Mouse (Mus musculus): ENCODE results near the gene Enox1. TPM values are rescaled to one million over a fixed set of nuclear protein-coding genes. Genes with fewer than 3 reads are reported as not detected.
"Not testable (repeated sequence)": the region's sequence is repeated elsewhere in the genome, so short reads cannot be mapped to it uniquely, and the experiment has no call there.

The Enox1 gene
- total RNA-seq, 2 experiments from 2014 or later, result 60.2 TPM

DNA sequence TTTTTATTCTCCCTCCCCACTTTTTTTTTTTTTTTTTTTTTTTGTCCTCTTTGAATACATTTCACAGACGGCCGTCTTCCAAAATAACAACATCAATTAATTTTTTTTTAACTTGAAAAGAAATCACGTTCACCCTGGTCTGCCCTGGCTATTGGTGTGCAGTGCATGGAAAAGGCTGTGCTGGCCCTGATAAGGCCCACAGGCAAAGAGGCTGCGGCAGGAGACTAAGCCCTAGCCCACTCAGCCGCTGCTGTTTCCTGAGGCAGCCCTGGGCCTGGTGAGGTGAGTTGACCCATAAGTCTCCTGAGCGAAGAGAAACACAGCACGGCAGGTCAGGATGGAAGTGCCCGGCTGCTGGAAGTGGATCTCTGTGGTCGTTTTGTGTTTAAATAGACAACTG is 349.8 kb downstream of the Enox1 start:
- no peak for DNase-seq (ENCODE audit: low spot score in 2 of 2)

DNA sequence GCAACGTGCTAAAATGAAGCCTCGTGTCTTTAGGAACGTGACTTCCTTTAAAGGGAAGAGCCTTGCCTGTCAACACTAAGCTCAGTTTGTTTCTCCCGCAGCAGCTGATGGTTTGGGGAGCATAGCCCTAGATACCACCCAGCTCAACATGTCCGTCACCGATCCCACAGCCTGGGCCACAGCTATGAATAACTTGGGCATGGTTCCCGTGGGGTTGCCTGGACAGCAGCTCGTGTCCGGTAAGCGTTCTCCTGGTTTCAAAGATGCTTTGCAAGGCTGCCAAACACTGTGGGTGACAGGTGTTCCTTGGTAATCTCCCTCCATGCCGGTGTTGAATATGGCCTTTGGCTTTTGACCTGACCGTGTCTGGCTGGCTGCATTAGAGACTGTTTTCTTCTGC is 351.5 kb downstream of the Enox1 start:
- DNase-seq (ENCODE audit: low spot score in 2 of 2), result no peak

DNA sequence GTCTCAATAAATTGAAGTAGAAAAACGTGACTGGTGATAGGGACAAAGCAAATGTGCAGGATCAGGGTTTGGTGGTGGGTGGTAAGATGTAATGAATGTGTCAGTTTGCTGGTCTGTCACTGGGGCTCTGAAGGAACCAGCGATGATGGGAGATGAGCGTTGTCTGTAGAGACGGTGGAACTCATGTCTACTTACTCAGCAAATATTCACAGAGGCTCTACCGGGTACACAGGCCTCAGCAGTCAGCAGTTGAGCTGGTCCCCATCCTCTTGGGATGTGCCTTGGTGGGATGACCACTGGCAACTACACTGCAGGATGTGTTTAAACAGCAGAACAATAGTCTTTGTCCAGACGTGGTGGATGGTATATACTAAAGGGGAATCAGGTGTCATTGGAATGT is 352.5 kb downstream of the Enox1 start:
- no peak for DNase-seq (ENCODE audit: low spot score in 2 of 2)

DNA sequence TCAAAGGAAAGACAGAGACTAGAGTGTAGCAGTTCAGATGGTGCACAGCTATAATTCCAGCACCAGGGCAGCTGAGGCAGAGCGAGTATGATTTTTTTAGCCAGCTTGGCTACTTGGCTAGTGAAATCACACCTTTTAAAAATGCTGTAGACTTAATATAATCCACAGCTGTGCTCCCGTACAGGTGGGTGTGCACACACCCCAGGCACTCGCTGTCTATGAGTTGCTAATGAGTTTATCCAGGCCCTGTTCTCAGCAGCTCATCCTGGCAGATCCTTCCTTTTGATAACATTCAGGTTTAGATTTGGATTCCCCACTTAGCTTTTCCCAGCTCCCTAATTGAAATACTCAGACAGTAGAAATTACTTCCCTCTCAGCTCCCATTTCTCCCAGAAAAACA is 353.4 kb downstream of the Enox1 start:
- no peak for DNase-seq (ENCODE audit: low spot score in 2 of 2)

DNA sequence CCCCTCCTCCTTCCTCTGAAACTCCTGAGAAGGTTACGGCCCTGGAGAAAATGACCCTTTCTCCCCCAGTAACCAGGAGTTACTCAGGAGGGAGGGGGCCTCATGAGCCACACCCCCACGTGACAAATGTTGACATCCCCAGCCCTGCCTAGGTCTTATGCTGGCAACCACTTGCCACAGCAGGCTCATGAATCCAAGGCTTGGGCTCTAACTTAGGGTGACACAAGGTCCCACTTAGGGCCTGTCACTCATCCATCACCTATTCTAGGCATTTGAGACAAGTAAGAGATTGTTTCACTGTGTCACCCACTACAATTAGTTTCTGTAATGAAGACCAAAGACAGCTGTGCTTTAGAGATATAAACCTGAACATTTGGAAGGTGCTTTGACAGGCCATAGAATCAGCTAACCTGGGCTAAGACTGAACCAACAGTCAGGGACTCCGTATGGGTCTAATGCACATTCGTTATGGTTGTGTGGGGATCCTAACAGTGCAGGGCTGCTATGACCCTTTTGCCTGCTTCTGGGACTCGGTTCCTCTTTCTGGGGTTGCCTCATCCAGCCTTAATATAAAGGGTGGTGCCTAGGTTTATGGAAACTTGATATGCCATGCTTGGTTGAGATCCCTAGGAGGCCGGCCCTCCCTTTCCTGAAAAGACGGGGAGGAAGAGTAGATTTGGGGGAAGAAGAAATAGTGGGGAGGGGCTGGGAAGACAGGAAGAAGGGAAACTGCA is 354.7 kb downstream of the Enox1 start:
- no peak for DNase-seq (ENCODE audit: low spot score in 2 of 2)

DNA sequence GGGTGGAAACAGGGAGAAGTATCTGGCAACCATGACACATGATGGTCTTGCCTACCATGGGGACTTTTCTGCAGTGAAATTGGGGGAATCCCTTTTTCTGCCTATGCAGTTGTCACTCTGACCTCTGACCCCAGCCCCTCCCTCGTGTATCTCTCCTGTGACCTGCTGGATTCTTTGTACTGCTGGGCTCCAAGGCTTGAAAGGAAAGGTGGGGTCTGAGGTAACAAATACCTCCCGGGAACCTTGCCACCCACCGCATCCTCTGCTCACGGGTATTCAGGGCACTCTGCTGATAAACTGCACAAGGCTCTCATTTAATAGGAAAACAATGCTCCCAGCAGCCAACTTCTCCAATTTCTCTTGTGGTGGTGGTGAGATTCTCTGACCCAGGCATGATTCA is 361.5 kb downstream of the Enox1 start:
- no peak for DNase-seq (ENCODE audit: low spot score in 2 of 2)

DNA sequence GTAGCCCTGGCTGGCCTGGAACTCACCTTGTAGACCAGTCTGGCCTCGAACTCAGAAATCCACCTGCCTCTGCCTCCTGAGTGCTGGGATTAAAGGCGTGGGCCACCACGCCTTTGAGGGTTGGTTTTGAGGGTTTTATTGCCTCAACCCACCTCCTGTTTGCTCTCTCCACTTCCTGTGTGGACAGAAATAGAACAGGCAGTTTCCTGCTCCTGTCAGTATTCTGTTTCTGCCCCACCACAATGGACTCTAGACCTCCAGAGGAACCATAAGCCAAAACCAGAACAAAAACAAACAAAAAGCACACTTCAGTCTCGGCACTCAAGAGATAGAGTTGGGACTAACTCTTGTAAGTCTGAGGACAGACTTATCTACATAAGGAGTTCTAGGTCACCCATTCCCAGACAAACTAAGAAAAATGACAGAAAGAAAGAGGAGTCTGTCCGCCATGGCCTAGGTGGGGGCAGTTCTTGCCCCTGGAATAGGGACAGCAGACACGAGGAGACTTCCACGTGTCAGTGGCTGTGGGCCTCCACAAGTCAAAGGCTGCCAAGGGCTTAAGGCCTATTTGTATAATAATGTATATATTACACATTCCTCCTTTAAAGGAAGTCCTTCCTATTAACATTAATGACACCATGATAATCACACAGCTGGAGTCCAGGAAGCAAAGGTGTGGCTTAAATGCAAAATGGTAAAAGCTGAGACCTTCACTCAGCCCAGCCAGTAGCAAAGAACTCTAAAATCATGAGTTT is 362.6 kb downstream of the Enox1 start:
- no peak for DNase-seq (ENCODE audit: low spot score in 2 of 2)

DNA sequence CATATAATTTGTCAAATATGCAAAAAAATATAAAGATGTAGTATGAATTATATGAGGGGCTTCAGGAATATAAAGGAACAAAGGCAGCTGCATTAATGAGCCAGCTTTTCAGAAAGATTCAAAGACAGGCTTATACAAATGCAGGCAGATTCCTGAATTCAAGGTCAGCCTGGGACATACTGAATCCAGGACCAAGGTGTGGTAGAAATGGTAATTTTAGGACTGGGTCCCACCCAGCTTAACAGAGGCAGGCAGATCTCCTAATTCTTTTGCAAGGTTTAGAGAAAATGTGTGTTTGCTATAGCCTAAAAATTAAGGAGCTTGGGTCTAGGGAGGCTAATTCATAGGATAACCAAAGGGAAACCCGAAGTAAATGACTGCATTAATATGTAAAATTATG is 363.1 kb downstream of the Enox1 start:
- no peak for DNase-seq (ENCODE audit: low spot score in 2 of 2)

DNA sequence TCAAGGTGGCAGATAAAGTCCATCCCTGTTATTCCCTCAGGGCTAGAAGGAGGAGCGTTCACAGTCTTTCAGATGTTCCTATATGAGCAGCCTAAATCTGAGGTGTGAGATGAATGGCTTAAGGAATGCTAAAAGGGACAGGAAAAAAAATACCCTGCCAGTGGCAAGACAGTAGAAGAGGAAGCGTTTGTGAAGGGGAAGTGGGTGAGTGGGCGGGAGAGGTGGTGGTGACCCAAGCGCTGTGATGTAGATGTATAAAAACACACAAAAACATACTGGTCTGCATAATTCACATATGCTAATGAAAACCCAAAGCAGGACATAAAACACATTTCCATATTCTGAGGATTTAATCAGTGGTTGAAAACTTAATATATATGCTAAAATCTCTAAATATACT is 367.7 kb downstream of the Enox1 start:
- no peak for DNase-seq (ENCODE audit: low spot score in 2 of 2)

DNA sequence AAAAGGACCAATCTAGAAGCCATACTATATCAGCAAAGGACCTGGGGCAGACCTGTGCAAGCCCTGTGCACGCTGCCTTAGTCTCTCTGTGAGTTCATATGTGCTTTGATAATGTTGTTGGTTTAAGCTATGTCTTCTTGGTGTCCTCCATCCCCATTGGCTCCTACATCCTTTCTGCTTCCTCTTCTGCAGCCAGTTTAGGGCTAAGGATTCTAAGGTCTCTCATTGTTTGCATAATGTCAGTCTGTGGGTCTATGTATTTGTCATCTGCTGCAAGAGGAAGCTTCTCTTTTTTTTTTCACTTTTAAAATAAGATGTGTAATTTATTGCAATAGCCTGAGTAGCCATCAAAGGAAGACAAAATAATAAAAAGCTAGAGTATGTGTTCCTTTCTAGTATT is 369.7 kb downstream of the Enox1 start:
- DNase-seq (ENCODE audit: low spot score in 2 of 2), result no peak

DNA sequence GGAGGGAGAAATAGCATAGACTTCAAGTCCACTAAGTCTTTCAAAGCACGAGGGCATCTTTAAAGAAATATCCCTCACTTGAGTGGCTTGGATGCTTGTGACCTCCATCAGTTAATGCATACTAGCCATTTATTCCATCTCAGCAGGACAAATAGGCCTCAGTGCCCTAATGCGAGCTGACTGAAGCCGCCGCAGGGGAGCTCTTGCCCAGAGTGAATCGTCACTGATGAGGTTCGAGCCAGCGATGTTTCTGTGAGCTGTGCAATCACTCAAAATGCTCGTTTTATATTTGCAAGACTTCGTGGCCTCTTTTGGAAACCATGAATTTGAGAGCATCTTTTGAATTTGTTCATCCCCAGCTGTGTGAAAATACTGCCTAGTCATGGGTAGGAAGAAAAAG is 372.6 kb downstream of the Enox1 start:
- DNase-seq (ENCODE audit: low spot score in 2 of 2), result no peak

DNA sequence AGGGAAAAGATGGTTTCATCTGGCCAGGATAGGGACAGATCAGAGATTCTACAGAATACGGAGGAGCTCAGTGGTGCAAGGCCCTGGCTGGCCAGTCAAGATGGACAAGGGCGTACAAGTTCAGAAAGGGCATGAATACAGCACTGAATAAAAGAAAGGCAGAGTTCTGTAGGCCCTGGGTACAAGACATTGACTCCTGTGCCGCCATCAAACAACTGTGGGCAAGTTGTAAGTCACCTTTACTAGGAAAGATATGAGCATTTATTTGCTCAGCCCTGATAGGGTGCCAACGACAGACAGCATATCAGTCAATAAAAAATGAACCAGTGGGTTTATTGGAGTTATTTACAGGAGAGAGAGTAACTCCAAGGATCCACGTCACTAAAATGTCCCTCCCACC is 373.1 kb downstream of the Enox1 start:
- DNase-seq (ENCODE audit: low spot score in 2 of 2), result no peak

DNA sequence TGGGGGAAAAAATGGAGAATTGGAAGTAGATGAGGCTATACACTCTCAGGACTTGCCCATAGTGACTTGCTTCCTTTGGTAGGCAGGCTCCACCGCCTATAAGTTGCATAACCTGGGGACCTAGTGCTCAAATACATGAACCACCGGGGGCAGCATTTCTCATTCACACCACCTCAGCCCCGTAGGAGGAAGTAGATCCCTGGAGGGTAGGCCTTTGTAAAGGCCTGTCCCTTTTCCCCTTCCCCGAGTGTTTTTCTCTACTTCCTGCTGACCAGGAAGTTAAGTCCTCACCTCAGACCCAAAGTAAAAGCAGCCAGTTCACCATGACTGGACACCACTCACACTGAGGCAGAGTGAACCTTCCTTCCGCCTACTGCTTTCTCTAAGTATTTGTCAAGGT is 377.1 kb downstream of the Enox1 start:
- no peak for DNase-seq (ENCODE audit: low spot score in 2 of 2)

DNA sequence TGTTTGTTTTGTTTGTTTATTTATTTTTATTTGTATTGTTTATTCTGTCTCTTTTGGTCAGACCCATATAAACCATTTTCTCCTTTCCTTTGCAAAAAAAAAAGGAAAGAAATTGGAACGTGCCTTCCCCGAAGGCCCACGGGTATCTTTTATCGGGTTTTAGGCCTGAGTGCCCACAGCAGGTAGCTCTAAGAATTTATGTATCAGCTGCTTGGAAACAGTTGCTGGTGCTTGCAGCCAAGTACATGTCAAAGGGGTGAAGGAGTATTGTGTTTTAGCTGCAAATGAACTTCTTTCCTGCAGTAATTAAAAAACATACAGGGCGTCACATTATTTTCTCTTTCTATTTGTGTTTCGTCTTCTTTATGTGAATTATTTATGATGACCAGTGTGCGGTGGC is 377.6 kb downstream of the Enox1 start:
- no peak for DNase-seq (ENCODE audit: low spot score in 2 of 2)

DNA sequence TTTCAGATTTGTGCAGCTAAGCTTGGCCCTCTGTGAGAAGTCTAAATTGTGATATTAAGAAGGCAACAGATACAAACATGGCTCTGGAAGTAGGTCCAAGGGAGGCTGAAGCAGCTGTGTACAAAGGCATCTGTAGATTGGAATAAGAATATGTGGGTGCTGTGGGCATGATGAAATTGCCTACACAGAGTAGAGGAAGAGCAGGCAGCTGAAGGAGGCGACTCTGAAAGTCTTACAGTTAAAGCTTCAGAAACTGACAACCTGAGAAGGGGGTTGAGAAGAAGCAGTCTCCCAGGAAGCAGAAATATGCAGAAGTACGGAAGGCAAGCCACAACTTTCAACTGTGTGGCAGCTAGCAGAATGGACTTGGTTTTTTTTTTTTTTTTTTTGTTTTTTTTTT is 380.0 kb downstream of the Enox1 start:
- DNase-seq (ENCODE audit: low spot score in 2 of 2), result no peak

DNA sequence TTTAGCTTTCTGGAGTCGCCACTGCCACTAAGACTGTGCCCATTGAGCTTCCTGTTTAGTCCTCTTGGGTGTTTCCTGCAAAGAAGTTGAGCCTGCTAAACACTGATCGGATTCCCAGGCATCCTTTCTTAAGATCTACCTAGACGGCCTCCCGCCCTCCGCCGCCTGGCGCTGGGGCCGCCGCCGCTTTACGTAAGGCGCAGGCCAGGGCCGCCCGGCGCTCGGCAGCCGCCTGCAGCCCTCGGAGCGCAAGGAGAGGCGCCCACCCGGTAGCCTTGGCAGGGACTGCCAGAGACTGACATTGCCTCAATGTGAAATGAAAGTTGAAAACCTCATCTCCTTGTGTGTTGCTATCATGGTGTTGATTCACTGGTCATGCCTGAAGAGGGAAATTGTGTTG is 383.0 kb downstream of the Enox1 start:
- not testable (repeated sequence) for DNase-seq (ENCODE audit: low spot score in 2 of 2)

DNA sequence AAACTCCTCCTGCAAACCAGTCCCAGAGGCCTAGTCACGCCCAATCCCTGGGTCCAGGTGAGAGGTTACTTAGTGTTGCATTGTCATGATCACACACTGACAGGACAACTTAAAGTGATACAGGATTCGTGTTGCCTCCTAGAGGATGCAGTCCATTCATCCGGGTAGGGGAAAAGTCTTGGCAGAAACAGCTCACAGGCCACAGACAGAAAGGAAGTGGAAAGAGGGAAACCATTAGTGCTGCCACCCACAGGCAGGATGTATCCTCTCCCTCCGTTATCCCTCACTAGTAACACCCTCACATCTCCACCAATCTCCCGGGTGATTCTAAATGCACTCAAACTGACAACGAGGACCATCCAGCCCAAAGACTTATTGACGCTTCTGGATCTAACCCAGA is 385.4 kb downstream of the Enox1 start:
- DNase-seq (ENCODE audit: low spot score in 2 of 2), result no peak

DNA sequence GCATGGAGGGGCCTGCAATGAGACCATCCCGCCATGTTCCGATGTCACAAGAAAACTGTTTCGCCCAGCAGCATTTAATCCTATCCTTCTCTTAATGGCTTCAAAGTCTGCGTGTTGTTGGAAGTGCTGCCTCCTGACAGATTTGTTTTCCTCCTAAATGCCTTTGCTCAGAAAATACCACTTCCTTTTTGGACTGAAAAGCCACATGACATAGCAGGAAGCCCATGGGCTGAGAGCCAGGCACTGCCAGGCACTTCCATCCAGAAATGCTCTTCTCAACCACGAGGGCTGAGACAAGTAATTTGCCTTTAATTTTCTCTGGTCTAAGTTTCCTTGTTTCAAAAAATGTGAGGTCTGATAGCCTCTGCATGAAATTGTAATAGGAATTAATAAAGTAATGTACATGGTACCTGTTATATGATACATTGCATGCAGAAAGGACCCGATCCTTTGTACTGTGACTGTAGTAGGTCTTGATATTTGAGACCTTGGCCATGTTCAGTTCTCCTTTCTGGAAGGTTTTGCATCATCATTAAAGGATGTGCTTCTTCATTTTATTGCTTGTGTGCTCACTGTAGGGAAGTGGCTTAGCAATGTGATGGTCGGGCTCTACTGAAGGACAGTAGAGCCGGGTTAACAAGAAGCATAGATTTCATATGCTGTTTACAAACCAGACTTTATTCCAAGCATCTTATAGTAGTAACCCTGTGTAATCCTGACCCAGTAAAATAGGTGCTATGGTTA is 390.1 kb downstream of the Enox1 start:
- DNase-seq (ENCODE audit: low spot score in 2 of 2), result no peak

DNA sequence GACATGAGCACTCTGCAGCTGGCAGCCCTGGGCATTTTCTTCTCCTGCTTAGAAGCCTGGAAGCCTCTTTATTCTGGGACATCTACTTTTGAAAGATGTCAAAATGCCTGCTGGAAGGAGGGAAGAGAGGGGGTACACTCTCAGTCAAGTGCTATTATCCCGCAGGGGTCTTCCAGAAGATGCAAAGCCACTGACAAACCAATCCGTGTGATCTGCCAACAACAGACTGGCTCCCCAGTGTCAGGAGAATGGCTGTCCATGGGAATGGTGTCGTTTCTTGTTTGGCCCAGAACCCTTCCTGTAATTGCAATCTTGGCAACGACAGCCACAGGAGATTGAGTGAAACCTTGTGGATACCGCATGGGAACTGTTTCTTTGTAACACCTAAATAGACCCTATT is 390.8 kb downstream of the Enox1 start:
- DNase-seq (ENCODE audit: low spot score in 2 of 2), result no peak

DNA sequence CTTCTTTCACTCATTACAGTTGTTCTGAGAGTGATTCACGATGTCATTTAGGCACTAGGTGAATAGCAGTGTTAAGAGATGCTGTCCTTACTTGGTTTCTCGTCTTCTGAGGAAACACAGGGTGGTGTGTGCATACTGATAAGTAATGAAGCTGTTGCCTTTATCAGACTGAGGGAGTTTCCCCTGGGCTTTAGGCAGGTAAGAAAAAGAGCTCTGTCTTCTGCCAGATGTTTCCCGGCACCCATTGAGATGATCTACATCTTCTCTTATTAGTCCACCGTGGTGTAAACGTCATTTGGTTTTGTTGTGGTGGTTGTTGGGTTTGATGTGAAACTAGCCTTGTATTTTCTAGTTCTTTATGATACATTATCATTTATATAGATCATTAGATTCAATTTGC is 392.4 kb downstream of the Enox1 start:
- no peak for DNase-seq (ENCODE audit: low spot score in 2 of 2)

DNA sequence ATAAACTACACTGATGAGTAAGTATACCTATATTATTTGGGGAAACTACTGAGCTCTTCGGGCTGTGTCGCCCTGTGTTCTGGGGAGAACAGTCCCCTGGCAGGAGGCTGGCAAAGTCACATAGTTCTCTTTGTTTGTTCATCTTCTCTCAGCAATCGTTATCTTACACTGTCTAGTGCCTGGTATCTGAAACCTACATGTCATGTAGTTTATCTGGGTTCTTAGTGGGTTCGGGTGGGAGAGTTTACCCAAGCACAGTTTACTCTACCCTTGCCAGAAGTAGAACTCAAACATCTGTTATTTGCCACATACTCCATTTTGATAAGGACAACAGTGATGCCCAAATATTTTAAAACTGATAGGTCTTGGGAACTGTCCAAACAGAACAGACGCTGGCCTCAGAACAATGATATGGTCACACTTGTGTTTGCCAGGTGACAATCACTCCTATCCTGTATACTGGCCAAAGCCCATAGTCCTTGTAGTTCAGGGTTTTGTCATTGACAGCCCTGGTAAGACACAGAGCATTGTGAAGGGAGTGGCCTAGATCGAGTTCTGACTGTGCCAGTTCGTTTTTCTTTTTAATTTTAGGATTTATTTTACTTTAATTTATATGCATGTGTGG is 401.0 kb downstream of the Enox1 start:
- no peak for DNase-seq (ENCODE audit: low spot score in 2 of 2)

DNA sequence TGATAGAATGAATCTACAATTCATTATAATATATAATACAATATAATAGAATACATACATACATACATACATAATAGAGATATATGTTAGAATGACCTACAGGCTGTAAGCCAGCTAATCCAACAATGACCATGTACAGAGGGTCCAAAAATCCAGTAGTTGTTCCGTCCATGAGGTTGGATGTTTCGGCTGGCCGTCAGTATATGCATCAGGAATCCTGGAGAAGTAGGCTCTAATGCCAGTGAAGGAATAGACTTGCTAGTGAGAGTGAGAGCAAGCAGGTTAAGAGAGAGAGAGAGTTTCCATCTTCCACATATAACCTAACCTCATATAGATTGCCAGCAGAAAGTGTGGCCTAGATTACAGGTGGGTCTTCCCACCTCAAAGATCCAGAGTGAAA is 402.3 kb downstream of the Enox1 start:
- no peak for DNase-seq (ENCODE audit: low spot score in 2 of 2)
